ENCODE assay signal across 9 mouse cellular contexts in the genomic region with DNA sequence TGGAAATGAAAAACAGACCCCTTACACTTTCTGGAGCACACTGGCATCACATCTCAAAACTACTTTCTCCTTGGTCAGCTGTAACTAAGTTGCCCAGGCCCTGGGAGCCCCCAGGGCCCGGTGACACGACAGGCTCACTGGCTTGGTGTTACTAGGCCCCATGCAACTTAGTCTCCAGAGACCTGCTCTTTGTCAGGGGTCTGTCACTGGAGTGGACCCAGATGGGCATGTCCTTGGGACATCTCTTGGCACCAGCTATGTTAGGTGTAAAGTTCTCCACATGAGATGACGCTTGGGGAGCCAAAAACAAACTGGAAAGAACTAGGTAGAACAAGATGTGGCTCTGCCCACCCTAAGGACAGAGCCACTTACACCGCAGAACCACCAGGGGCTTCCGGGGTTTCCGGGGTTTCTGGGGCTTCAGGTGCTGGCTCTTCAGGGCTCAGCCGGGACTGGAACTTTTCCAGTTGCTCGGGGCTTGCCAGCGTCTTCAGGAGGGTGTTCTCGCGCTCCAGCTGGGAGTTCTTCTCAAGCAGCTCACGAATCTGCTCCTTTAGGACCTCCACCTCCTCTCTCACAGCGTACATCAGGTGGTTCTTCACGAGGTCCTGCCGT. TPM values are rescaled to one million over a fixed set of nuclear protein-coding genes. Genes with fewer than 3 reads are reported as not detected.
DNase-seq lines count a peak whose midpoint lies in the region; ATAC-seq and TF ChIP-seq lines count a peak whose summit lies in the region.
"Had no signal": no experiment of that assay in that cellular context is flagged by ENCODE, and none has a peak within 500 bp of the region (broad histone marks: within the 10 kb centered on the region; RNA-seq: fewer than 3 reads in every experiment).

No protein-coding gene starts in this region.

- no peaks in the 10 kb centered on the region for H3K9me3 ChIP-seq in forebrain, postnatal 0 days (ENCODE audit: low read length)
- H3K9me3 ChIP-seq in forebrain, embryonic 15.5 days: no peaks in the 10 kb centered on the region
- H3K9me3 ChIP-seq in liver, postnatal 0 days (ENCODE audit: low read length): no peaks in the 10 kb centered on the region
- no peaks in the 10 kb centered on the region for H3K9me3 ChIP-seq in liver, embryonic 12.5 days (replicated peaks)
- no peaks in the 10 kb centered on the region for H3K9me3 ChIP-seq in intestine, embryonic 15.5 days

- 0 out of 2 replicates have a peak overlapping the region, but pooled peaks have one; percentile 57 for H3K4me2 ChIP-seq in forebrain, postnatal 0 days (ENCODE audit: low read depth)
- no peak overlapping the region for H3K4me2 ChIP-seq in forebrain, embryonic 15.5 days (replicated peaks)
- peak overlapping the region; percentile 68 for H3K4me2 ChIP-seq in liver, postnatal 0 days (ENCODE audit: low read depth, low read length)
- H3K4me2 ChIP-seq in liver, embryonic 12.5 days: no peak overlapping the region
- 0 out of 2 replicates have a peak overlapping the region, but pooled peaks have one; percentile 61 for H3K4me2 ChIP-seq in intestine, embryonic 15.5 days (replicated peaks)

- TF ChIP-seq POLR2A in thymus, adult 2 months (IDR thresholded peaks at IDR 0.05; ENCODE audit: control insufficient read depth, extremely low read depth, insufficient read depth, low read length, poor library complexity): no peak

- H3K27ac ChIP-seq in forebrain, postnatal 0 days (ENCODE audit: low read depth, low read length): no peak overlapping the region
- no peak overlapping the region for H3K27ac ChIP-seq in forebrain, embryonic 15.5 days (replicated peaks)
- 0 out of 2 replicates have a peak overlapping the region, but pooled peaks have one; percentile 34 for H3K27ac ChIP-seq in liver, postnatal 0 days (ENCODE audit: low read depth)
- H3K27ac ChIP-seq in liver, embryonic 12.5 days: no peak overlapping the region
- no peak overlapping the region for H3K27ac ChIP-seq in intestine, embryonic 15.5 days
- H3K27ac ChIP-seq in thymus, adult 2 months (ENCODE audit: control insufficient read depth, insufficient read depth, low read length): peak overlapping the region; percentile 52

- ATAC-seq in forebrain, postnatal 0 days: no peak
- ATAC-seq in forebrain, embryonic 15.5 days (replicated peaks): no peak
- ATAC-seq in liver, postnatal 0 days: no peak
- ATAC-seq in liver, embryonic 12.5 days: no peak
- ATAC-seq in intestine, embryonic 15.5 days: no peak
- no peak for ATAC-seq in megakaryocyte progenitor cell, adult 5-6 weeks (replicated peaks; ENCODE audit: poor library complexity)

- H3K9ac ChIP-seq in forebrain, postnatal 0 days: no peak overlapping the region
- H3K9ac ChIP-seq in forebrain, embryonic 15.5 days (replicated peaks): no peak overlapping the region
- H3K9ac ChIP-seq in liver, postnatal 0 days (replicated peaks): peak overlapping the region; percentile 41
- no peak overlapping the region for H3K9ac ChIP-seq in liver, embryonic 12.5 days
- no peak overlapping the region for H3K9ac ChIP-seq in intestine, embryonic 15.5 days

- no peaks in the 10 kb centered on the region; the same call in 1 of the 2 replicates for H3K27me3 ChIP-seq in forebrain, postnatal 0 days (ENCODE audit: insufficient read depth, low read length)
- H3K27me3 ChIP-seq in forebrain, embryonic 15.5 days: peaks cover 6% of the 10 kb centered on the region; the same call in 1 of the 2 replicates
- no peaks in the 10 kb centered on the region for H3K27me3 ChIP-seq in liver, postnatal 0 days (ENCODE audit: insufficient read depth, low read length)
- peaks cover 22% of the 10 kb centered on the region; the same call in 1 of the 2 replicates for H3K27me3 ChIP-seq in liver, embryonic 12.5 days (replicated peaks)
- H3K27me3 ChIP-seq in intestine, embryonic 15.5 days (replicated peaks): no peaks in the 10 kb centered on the region; the same call in 1 of the 2 replicates
- H3K27me3 ChIP-seq in thymus, adult 2 months (ENCODE audit: control insufficient read depth, insufficient read depth, low read length): no peaks in the 10 kb centered on the region

- no peaks in the 10 kb centered on the region for H3K36me3 ChIP-seq in forebrain, postnatal 0 days (ENCODE audit: insufficient read depth)
- H3K36me3 ChIP-seq in forebrain, embryonic 15.5 days: no peaks in the 10 kb centered on the region
- H3K36me3 ChIP-seq in liver, postnatal 0 days (replicated peaks; ENCODE audit: insufficient read depth, low read length): no peaks in the 10 kb centered on the region
- H3K36me3 ChIP-seq in liver, embryonic 12.5 days: 0 out of 2 replicates have a peak, but pooled peaks cover 6% of the 10 kb centered on the region
- H3K36me3 ChIP-seq in intestine, embryonic 15.5 days: no peaks in the 10 kb centered on the region
- H3K36me3 ChIP-seq in thymus, adult 2 months (ENCODE audit: control insufficient read depth, insufficient read depth, low read length): peaks cover 7% of the 10 kb centered on the region; the same call in 1 of the 2 replicates

- intact Hi-C loops in left cerebral cortex, postnatal 25 days (cut with DNase I): no loop called here

- 85% methylated on average over 15 of the region's 15 CpGs for WGBS in forebrain, postnatal 0 days
- 86% methylated on average over 15 of the region's 15 CpGs for WGBS in forebrain, embryonic 15.5 days
- 77% methylated on average over 13 of the region's 15 CpGs for WGBS in liver, postnatal 0 days (ENCODE audit: insufficient replicate concordance)
- WGBS in liver, embryonic 12.5 days (ENCODE audit: insufficient replicate concordance): 81% methylated on average over 15 of the region's 15 CpGs
- 77% methylated on average over 15 of the region's 15 CpGs for WGBS in intestine, embryonic 15.5 days
- 7% methylated on average over 15 of the region's 15 CpGs for WGBS in thymus, adult 2 months

- no peak for DNase-seq in forebrain, postnatal 0 days
- no peak for DNase-seq in liver, postnatal 0 days
- DNase-seq in thymus, adult 2 months: peak; percentile 62
- no peak for DNase-seq in left cerebral cortex, postnatal 25 days (ENCODE audit: low spot score in 2 of 2)
- DNase-seq: adrenal gland, postnatal 36 days had no signal

- no peak for TF ChIP-seq EP300 in liver, postnatal 0 days (IDR thresholded peaks at IDR 0.05; ENCODE audit: low read depth)

- no peak for TF ChIP-seq CTCF in forebrain, postnatal 0 days (IDR thresholded peaks at IDR 0.05; ENCODE audit: low read depth)
- no peak for TF ChIP-seq CTCF in liver, postnatal 0 days (IDR thresholded peaks at IDR 0.05; ENCODE audit: low read depth)
- no peak for TF ChIP-seq CTCF in thymus, adult 2 months (IDR thresholded peaks at IDR 0.05; ENCODE audit: borderline replicate concordance, control insufficient read depth, extremely low read depth, insufficient read depth, low read length, poor library complexity)

- no peaks in the 10 kb centered on the region for H3K4me1 ChIP-seq in forebrain, postnatal 0 days (ENCODE audit: insufficient read depth)
- peaks cover 7% of the 10 kb centered on the region; the same call in 1 of the 2 replicates for H3K4me1 ChIP-seq in forebrain, embryonic 15.5 days
- H3K4me1 ChIP-seq in liver, postnatal 0 days (ENCODE audit: insufficient read depth): peaks cover 18% of the 10 kb centered on the region
- H3K4me1 ChIP-seq in liver, embryonic 12.5 days: peaks cover 29% of the 10 kb centered on the region
- H3K4me1 ChIP-seq in intestine, embryonic 15.5 days (replicated peaks): 0 out of 2 replicates have a peak, but pooled peaks cover 2% of the 10 kb centered on the region
- H3K4me1 ChIP-seq in thymus, adult 2 months (replicated peaks; ENCODE audit: control insufficient read depth, insufficient read depth, low read length): peaks cover 22% of the 10 kb centered on the region

- H3K4me3 ChIP-seq in forebrain, postnatal 0 days (ENCODE audit: low read depth, low read length): no peak overlapping the region
- no peak overlapping the region for H3K4me3 ChIP-seq in forebrain, embryonic 15.5 days
- H3K4me3 ChIP-seq in liver, postnatal 0 days (ENCODE audit: low read depth, low read length): peak overlapping the region; percentile 55
- H3K4me3 ChIP-seq in liver, embryonic 12.5 days: no peak overlapping the region
- H3K4me3 ChIP-seq in intestine, embryonic 15.5 days (replicated peaks): no peak overlapping the region
- peak overlapping the region; percentile 61 for H3K4me3 ChIP-seq in thymus, adult 2 months (ENCODE audit: control insufficient read depth, insufficient read depth, low read length)

RNA-seq across cellular contexts. Expression of a gene that starts 59.9 kb away (rescaled TPM):
- total RNA-seq in forebrain, postnatal 0 days (2014; rRNA removed): 93.9 and 114 TPM in 2 replicates
- 75.3 and 92.2 TPM in 2 replicates for polyA plus RNA-seq in forebrain, postnatal 0 days (2015; fragmentation: Nextera tagmentation; extraction: Ambion mirVana)
- 94.7 and 95.8 TPM in 2 replicates for polyA plus RNA-seq in forebrain, embryonic 15.5 days (2015; fragmentation: Nextera tagmentation; extraction: Ambion mirVana)
- 23.6 and 34.2 TPM in 2 replicates for polyA plus RNA-seq in liver, postnatal 0 days (2015; fragmentation: Nextera tagmentation; extraction: Ambion mirVana)
- polyA plus RNA-seq in liver, embryonic 12.5 days (2016; fragmentation: Nextera tagmentation; extraction: Ambion mirVana): 16.0 and 17.1 TPM in 2 replicates
- polyA plus RNA-seq in intestine, embryonic 15.5 days (2015; fragmentation: Nextera tagmentation; extraction: Ambion mirVana): 61.8 and 65.6 TPM in 2 replicates
- polyA plus RNA-seq in thymus, adult 2 months (2012; rRNA removed): 74.2 and 95.0 TPM in 2 replicates
- total RNA-seq in left cerebral cortex, postnatal 25 days (2021): 100 to 1,000 TPM; 113 to 134 TPM
- total RNA-seq in megakaryocyte progenitor cell, adult 5-6 weeks (2015): 24.6 and 26.8 TPM in 2 replicates
- total RNA-seq in megakaryocyte progenitor cell, adult 5-6 weeks (2017): 25.3 and 29.8 TPM in 2 replicates

Comparison
In these comparisons a context has a peak if more than half of its experiments do, and no peak if none do; other contexts are left out.
1. H3K27ac ChIP-seq: peak in liver, postnatal 0 days (single experiment) and thymus, adult 2 months (single experiment); none in forebrain, postnatal 0 days (single experiment), forebrain, embryonic 15.5 days (single experiment), liver, embryonic 12.5 days (single experiment) and intestine, embryonic 15.5 days (single experiment).
2. H3K4me2 ChIP-seq: peak in forebrain, postnatal 0 days (single experiment), liver, postnatal 0 days (single experiment) and intestine, embryonic 15.5 days (single experiment); none in forebrain, embryonic 15.5 days (single experiment) and liver, embryonic 12.5 days (single experiment).
3. H3K4me3 ChIP-seq: peak in liver, postnatal 0 days (single experiment) and thymus, adult 2 months (single experiment); none in forebrain, postnatal 0 days (single experiment), forebrain, embryonic 15.5 days (single experiment), liver, embryonic 12.5 days (single experiment) and intestine, embryonic 15.5 days (single experiment).